Mouse (Mus musculus) layer of hippocampus, adult 2 months (tissue): ENCODE data around the gene Tmem127. TPM values are rescaled to one million over a fixed set of nuclear protein-coding genes. Genes with fewer than 3 reads are reported as not detected.
A peak's percentile ranks its signal among the peaks of the same experiment; 100 is the strongest.
"Not testable (repeated sequence)": the region's sequence is repeated elsewhere in the genome, so short reads cannot be mapped to it uniquely, and the experiment has no call there.

Experiments
- DNase-seq, 2 experiments: peaks; one replicate each; pipeline ENCODE4 v3.0.0; 2022; ENCODE audit warnings: low spot score in 2 of 2
- H3K27ac ChIP-seq: fragments of 200-600 bp; 2 replicates; pipeline ENCODE4 v1.8.1; 2022
- H3K4me3 ChIP-seq: fragments of 200-600 bp; 2 replicates; pipeline ENCODE4 v1.8.1; 2022; ENCODE audit warnings: mild to moderate bottlenecking
- CTCF ChIP-seq: fragments of 200-600 bp; conservative IDR thresholded peaks from 2 replicates; pipeline ENCODE4 v1.8.1; 2022; ENCODE audit warnings: antibody characterized with exemption, mild to moderate bottlenecking, moderate library complexity
- total RNA-seq, 2 experiments: library from RNA; stranded (reverse); gene quantifications; 2 replicates each; pipeline ENCODE4 v1.2.3; 2021

Gene Tmem127
- total RNA-seq, 2 experiments from 2014 or later: 67.5 to 78.5 TPM

DNA sequence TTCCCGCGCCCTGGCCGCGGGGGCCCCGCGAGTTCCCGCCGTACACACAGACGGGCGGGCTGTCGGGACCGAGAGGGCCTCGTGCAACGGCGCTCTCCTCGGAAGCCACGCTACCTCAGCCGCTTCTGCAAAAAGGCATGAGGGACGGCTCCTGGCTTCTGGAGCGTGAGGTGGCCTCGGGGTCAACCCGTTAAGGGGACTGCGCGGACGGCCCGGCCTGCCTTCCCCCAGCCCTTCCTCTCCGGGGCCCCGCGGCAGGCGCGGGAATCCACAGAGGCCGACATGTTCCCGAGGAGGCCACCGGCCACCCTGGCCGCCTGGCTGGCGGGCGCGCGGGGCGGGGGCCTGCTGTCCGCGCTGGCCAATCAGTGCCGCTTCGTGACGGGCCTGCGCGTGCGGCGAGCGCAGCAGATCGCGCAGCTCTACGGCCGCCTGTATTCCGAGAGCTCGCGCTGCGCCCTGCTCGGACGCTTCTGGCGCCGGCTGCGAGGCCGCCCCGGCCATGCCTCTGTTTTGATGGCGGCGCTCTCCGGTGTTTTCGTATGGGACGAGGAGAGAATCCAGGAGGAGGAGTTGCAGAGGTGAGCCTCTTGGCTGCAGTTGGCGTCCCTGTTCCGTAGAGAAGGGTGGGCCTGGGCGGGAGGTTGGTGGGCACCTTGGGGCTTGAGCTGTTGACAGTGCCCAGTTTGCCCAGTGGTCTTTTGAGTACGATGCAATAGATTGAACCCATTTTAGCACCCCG lies 22.8 kb downstream of the Tmem127 start:
- TF ChIP-seq CTCF: no peak
- DNase-seq: peak; percentile 74 to 81

DNA sequence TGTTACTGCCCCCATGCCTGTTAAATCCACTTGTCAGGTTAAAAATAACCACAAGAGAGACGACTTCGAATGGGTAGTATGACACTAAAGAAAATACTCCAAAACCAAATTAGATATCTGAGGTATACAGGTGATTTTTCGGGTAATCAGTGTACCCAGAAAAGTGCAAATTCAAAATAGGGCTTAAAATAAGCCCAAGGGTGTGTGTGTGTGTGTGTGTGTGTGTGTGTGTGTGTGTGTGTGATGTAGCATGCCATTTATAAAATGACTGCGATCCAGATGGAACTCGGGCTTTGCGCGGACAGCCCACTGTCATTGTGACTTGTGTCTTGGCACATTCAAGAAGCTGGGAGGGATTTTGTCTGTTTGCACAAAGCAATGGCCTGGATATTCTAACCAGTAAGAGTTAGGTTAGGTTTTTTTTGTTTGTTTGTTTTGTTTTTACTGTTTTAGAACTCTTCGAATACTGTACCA lies 23.4 kb downstream of the Tmem127 start:
- peak overlapping the region; percentile 96 for H3K4me3 ChIP-seq
- DNase-seq: no peak
- peak overlapping the region; percentile 93 for H3K27ac ChIP-seq
- TF ChIP-seq CTCF: no peak

More for the DNA sequence above, 22.8 kb downstream of the Tmem127 start:
- peak overlapping the region; percentile 96 for H3K4me3 ChIP-seq
- H3K27ac ChIP-seq: peak overlapping the region; percentile 93

DNA sequence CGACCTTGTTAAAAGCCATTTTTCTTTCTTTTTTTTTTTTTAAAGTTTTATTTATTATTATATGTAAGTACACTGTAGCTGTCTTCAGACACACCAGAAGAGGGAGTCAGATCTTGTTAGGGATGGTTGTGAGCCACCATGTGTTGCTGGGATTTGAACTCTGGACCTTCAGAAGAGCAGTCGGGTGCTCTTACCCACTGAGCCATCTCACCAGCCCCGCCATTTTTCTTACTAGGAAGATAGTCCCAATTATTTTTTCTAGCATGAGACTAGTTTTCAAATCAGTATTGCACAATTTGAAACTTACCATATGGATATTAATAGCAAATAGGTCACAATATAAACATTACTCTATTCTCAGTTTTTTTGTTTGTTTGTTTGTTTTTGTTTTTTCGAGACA lies 24.3 kb downstream of the Tmem127 start:
- DNase-seq, H3K4me3 ChIP-seq: not testable (repeated sequence)

DNA sequence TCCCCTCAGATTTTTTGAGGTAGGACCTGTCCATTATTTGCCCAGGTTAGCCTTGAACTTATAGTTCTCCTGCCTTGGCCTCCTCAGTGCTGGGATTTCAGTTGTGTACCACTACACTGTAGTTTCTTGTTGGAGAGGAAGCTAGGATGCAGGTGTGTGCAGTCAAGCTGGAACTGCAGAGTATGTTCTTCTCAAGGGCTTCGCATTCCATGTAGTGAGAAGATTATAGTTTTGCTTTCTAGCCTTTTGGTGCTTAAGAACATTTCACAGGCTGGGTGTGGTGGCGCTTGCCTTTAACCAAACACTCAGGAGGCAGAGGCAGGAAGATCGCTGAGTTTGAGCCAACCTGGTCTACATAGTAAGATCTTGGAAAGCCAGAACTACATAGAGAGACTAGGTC lies 25.1 kb downstream of the Tmem127 start:
- Histone ChIP-seq H3K4me3 (no peak overlapping the region), H3K27ac (no peak overlapping the region)
- no peak for TF ChIP-seq CTCF
- no peak for DNase-seq

More for the DNA sequence above, 24.3 kb downstream of the Tmem127 start:
- not testable (repeated sequence) for H3K27ac ChIP-seq

DNA sequence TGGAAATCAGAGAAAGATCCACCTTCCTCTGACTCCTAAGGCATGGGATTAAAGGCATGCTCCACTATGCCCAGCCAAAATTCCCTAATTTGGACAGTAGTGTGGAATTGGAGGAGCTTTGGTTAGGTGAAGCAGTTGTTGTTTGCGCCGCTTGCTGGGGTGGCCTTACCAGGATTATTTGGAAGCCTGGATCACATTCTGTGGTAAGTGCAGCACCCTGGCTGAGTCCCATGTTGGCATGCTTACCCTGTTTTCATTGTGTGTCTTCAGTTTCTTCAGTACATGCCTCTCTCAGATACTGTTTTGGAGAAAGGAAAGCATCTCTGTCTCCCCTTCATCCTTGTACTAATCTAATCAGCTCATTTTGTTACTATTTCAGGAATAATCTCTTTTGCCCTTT lies 26.9 kb downstream of the Tmem127 start:
- no peak for DNase-seq
- TF ChIP-seq CTCF: no peak
- Histone ChIP-seq H3K4me3 (no peak overlapping the region), H3K27ac (no peak overlapping the region; the same call in 1 of the 2 replicates)

DNA sequence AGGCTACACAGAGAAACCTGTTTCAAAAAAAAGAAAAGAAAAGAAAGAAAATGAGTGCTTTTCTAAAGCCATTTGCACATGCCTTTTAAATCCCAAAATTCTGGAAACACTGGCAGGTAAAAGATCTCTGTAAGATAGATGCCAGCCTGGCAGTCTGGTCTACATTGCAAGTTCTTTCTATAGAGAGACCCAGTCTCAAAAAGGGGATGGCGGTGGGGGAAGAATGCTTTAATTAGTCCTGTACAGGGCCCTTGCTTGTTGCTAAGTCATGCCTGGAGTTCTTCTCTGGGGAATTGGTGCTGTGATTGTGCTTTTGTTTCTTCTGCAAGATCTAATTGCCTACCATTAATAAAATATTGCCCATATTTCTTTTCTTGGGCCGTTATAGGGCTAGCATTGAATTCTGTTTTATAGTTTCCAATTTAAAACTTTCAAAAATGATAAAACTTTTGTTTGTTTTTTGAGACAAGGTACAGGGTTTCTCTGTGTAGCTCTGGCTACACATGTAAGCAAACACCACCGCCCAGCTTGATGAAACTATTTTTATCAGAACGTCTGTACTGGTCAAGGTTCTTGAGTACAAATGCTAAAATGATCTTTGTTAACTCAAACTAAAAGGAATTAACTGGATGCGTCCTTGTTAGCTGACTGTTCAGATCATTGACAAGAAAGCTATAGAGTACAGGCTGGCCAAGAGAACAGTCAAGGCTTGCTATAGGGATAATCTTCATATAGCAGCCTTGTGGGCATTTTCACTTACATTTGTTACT lies 28.0 kb downstream of the Tmem127 start:
- TF ChIP-seq CTCF: no peak
- no peak for DNase-seq
- Histone ChIP-seq H3K27ac (no peak overlapping the region), H3K4me3 (no peak overlapping the region)

DNA sequence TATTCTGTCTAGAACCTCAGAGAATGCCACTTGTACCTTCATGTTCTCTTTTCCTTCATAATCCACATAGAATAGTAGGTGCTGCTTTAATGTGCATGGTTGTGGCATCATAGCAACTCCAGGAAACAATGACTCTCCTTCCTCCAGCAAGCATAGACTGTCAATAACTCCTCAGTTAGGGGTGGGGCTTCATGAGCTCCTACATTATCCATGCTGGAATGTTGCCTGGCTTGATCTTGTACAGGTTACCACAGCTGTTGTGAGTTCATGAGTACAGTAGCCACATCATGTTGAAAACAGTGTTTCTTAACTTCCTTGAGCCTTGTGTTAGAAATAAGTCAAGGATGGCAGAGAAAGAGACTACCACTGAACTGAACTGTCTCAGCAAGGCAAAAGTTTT lies 30.5 kb downstream of the Tmem127 start:
- no peak overlapping the region for H3K27ac ChIP-seq
- no peak for DNase-seq
- H3K4me3 ChIP-seq: no peak overlapping the region
- TF ChIP-seq CTCF: no peak

DNA sequence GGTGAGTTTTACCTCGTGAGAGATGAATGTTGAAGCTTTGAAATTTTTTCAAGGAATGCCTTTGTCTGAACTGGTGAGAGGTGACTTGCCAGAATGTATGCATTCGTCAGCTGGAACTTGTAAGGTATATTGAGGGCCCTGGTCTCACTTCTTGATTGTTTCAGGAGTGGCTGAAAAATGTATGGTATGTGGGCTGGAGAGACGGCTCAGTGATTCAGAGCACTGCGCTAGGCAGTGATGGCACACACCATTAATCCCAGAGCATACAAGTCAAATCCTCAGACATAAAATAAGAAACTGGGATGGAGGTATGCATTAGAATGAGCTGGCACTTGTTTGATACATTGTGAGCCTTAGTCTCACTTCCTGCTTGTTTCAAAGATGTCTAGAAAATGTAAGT lies 44.5 kb downstream of the Tmem127 start:
- no peak for TF ChIP-seq CTCF
- Histone ChIP-seq H3K4me3 (no peak overlapping the region), H3K27ac (no peak overlapping the region)
- no peak for DNase-seq

DNA sequence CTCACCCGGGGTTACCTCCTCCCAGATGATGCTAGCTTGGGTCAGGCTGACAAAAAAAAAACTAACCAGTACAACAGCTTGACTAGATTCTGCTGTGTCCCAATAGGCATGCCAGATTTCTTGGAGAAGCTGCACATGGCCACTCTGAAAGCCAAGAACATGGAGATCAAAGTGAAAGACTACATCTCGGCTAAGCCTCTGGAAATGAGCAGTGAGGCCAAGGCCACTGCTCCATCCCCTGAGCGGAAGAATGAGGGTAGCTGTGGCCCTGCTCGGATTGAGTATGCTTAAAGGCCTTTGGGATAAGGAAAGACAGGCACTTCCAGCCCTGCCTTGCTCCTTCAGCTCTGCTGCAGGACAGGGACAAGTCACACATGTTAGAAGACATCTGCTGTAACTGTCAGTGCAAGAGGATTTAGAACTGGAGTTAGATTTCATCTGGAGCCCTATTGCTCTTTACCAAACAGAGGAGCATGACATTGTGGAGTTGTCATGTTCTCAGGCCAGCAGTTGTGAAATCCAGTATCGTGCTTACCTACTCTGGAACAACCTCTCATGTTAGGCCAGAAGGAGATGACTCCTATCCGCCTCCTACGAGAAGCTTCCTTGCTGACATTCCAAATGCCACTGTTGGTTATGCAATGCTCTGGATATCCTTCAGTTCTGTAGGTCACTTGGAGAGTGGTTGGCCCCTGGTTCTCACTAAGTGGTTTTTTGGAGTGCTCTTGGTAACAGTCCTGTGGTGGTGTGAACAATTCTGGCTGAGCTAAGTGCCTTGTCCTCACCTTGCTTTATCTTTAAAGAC lies 49.5 kb downstream of the Tmem127 start:
- H3K27ac ChIP-seq: no peak overlapping the region
- no peak overlapping the region for H3K4me3 ChIP-seq
- TF ChIP-seq CTCF: no peak
- no peak for DNase-seq

DNA sequence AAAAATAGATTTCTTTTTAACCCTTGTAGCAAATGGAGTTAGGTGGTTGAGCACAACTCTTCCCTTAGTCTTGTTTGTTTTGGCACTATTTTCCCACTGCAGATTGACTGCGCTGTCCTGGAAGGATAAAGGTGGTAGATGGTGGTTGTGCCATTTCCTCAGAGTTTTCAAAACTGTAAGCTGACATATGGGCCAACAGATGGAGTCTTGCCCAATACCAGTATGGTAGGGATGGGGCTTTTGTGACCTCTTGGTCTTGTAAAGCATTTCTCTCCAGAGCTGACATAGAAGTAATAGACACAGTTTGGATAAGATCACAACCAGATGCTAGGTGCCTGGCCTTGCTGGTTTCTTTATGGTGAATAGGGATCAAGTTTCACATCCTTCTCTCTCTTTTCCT lies 50.3 kb downstream of the Tmem127 start:
- no peak for TF ChIP-seq CTCF
- 0 out of 2 replicates have a peak overlapping the region, but pooled peaks have one; percentile 18 for H3K27ac ChIP-seq
- H3K4me3 ChIP-seq: no peak overlapping the region
- DNase-seq: no peak

DNA sequence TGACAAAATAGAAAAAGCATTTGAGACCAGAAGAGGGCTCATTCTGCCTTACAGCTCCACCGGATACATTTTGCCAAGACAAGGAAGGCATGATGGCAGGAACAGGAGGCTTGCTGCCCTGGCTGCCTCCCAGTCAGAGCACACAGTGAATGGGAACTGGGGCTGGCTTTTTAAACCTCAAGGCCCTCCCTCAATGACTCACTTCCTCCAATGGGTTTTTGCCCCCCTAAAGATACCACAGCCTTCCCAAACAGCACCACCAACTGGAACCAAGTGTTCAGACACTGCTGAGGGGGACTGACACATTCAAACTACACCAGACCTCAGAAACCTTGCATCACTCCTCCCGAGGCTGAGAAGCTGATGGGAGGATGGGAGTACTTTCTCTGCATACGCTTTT lies 53.0 kb downstream of the Tmem127 start:
- Histone ChIP-seq H3K4me3 (no peak overlapping the region), H3K27ac (no peak overlapping the region)
- no peak for TF ChIP-seq CTCF
- no peak for DNase-seq

DNA sequence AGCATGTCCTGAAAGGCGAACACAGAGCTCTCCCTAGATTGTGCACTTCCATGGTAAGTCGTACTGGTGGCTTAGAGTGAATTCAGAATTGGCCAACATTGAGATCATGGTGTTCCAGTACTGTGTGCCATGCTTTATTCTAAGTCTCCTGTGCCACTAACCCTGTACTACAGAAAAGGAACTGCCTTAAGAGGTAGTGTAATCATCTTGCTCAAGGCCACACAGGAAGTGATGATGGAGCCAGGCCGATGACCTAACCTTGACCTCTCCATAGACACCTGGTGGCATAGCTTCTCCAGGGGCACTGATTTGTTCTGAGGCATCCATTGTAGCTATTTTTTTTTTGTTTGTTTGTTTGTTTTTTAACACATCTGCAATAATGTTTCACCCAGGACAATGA lies 54.2 kb downstream of the Tmem127 start:
- no peak for TF ChIP-seq CTCF
- no peak for DNase-seq
- Histone ChIP-seq H3K4me3 (no peak overlapping the region), H3K27ac (no peak overlapping the region)

DNA sequence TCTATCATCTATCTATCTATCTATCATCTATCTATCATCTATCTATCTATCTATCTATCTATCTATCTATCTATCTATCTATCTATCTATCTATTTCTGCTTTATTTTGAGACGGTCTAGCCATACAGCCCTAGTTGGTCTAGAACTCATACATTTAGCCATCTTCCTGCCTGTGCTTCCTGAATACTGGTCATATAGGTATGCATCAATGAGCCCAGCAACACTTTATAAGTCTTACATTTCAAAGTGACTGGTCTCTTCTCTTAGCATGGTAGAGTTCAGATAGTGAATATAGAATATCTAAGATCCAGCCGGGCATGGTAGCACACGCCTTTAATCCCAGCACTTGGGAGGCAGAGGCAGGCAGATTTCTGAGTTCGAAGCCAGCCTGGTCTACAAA lies 56.5 kb downstream of the Tmem127 start:
- H3K4me3 ChIP-seq, DNase-seq, H3K27ac ChIP-seq: not testable (repeated sequence)
